Mouse (Mus musculus) spleen, adult 2 months (tissue): ENCODE measurements around the gene Cdk5r1.

Experiments used
- CTCF ChIP-seq: fragments of 200-500 bp; IDR thresholded peaks from 2 replicates; pipeline ENCODE4 v1.5.1; 2011; ENCODE audit warnings: mild to moderate bottlenecking, inconsistent platforms; ENCODE audit not compliant: insufficient read depth, insufficient read length, insufficient replicate concordance; ENCODE audit errors: extremely low read depth
- POLR2A ChIP-seq: fragments of 200-500 bp; IDR thresholded peaks from 2 replicates; pipeline ENCODE4 v1.6.1; 2011; ENCODE audit warnings: low read depth, low read length, inconsistent platforms

GRCm38 (mm10) chr11:80485622-80486206, 8.9 kb downstream of the Cdk5r1 start:
- TF ChIP-seq CTCF (no peak), POLR2A (no peak)
